Mouse (Mus musculus): ENCODE data around the gene Eid3.

Eid3 gene

GRCm38 (mm10) chr10:82866356-82866755, at the start of gene Eid3:
Eid3 (plus strand) TSS chr10:82866626.
- DNase-seq (ENCODE audit: low read depth, low spot score), result no peak

GRCm38 (mm10) chr10:82817514-82817913, 48.9 kb upstream of the Eid3 start:
- DNase-seq (ENCODE audit: low read depth, low spot score), result no peak

GRCm38 (mm10) chr10:82817936-82818335, 48.5 kb upstream of the Eid3 start:
- DNase-seq (ENCODE audit: low read depth, low spot score), result no peak

GRCm38 (mm10) chr10:82818661-82819060, 47.8 kb upstream of the Eid3 start:
- DNase-seq (ENCODE audit: low read depth, low spot score), result no peak

- no peak for DNase-seq (ENCODE audit: low read depth, low spot score)
Measured at GRCm38 (mm10) chr10:82823108-82823778, 43.2 kb upstream of the Eid3 start.

- no peak for DNase-seq (ENCODE audit: low read depth, low spot score)
Measured at GRCm38 (mm10) chr10:82823779-82824177, 42.6 kb upstream of the Eid3 start.

GRCm38 (mm10) chr10:82824541-82824940, 41.9 kb upstream of the Eid3 start:
- no peak for DNase-seq (ENCODE audit: low read depth, low spot score)

- DNase-seq (ENCODE audit: low read depth, low spot score), result no peak
Measured at GRCm38 (mm10) chr10:82826516-82826915, 39.9 kb upstream of the Eid3 start.

- DNase-seq (ENCODE audit: low read depth, low spot score), result no peak
Measured at GRCm38 (mm10) chr10:82833926-82834325, 32.5 kb upstream of the Eid3 start, which contains the start of gene Txnrd1. Txnrd1 (plus strand) TSS chr10:82833951.

GRCm38 (mm10) chr10:82835898-82836297, 30.5 kb upstream of the Eid3 start:
- no peak for DNase-seq (ENCODE audit: low read depth, low spot score)

- DNase-seq (ENCODE audit: low read depth, low spot score), result peak; percentile 37
Measured at GRCm38 (mm10) chr10:82838390-82838789, 28.0 kb upstream of the Eid3 start.

GRCm38 (mm10) chr10:82844090-82844489, 22.3 kb upstream of the Eid3 start:
- DNase-seq (ENCODE audit: low read depth, low spot score), result no peak

GRCm38 (mm10) chr10:82844731-82845130, 21.7 kb upstream of the Eid3 start:
- DNase-seq (ENCODE audit: low read depth, low spot score), result no peak

- DNase-seq (ENCODE audit: low read depth, low spot score), result no peak
Measured at GRCm38 (mm10) chr10:82847821-82848459, 18.5 kb upstream of the Eid3 start.

GRCm38 (mm10) chr10:82849686-82850353, 16.6 kb upstream of the Eid3 start:
- no peak for DNase-seq (ENCODE audit: low read depth, low spot score)

- DNase-seq (ENCODE audit: low read depth, low spot score), result no peak
Measured at GRCm38 (mm10) chr10:82850354-82850752, 16.1 kb upstream of the Eid3 start.

GRCm38 (mm10) chr10:82851751-82852150, 14.7 kb upstream of the Eid3 start:
- DNase-seq (ENCODE audit: low read depth, low spot score), result peak; percentile 68

- peak; percentile 62 for DNase-seq (ENCODE audit: low read depth, low spot score)
Measured at GRCm38 (mm10) chr10:82858032-82858680, 8.3 kb upstream of the Eid3 start.

GRCm38 (mm10) chr10:82858691-82859532, 7.5 kb upstream of the Eid3 start:
- DNase-seq (ENCODE audit: low read depth, low spot score), result peak; percentile 98

- peak; percentile 72 for DNase-seq (ENCODE audit: low read depth, low spot score)
Measured at GRCm38 (mm10) chr10:82859533-82859915, 6.9 kb upstream of the Eid3 start.

GRCm38 (mm10) chr10:82860181-82860928, 6.1 kb upstream of the Eid3 start:
- DNase-seq (ENCODE audit: low read depth, low spot score), result peak; percentile 85

Data from 3T3-L1 (cell line).